Mouse (Mus musculus) layer of hippocampus, adult 8-10 months (tissue): ENCODE results near the gene Unk. TPM values are rescaled to one million over a fixed set of nuclear protein-coding genes. Genes with fewer than 3 reads are reported as not detected.
A peak's percentile ranks its signal among the peaks of the same experiment; 100 is the strongest.

Experiments
- DNase-seq, 2 experiments: peaks; one replicate each; pipeline ENCODE4 v3.0.0; 2022; ENCODE audit warnings: low spot score in 2 of 2
- total RNA-seq, 4 experiments: library from RNA; stranded (reverse); gene quantifications; 2 replicates each; pipeline ENCODE4 v1.2.4; 2022

Unk gene
- total RNA-seq, 4 experiments from 2014 or later, result 26.3 to 31.6 (median 28.2) TPM

GRCm38 (mm10) chr11:116061641-116062415, 31.7 kb downstream of the Unk start:
- peak in 1 of 2 experiments; percentile 48 for DNase-seq

GRCm38 (mm10) chr11:116062521-116062920, 32.4 kb downstream of the Unk start:
- DNase-seq, result no peak

GRCm38 (mm10) chr11:116063562-116063961, 33.4 kb downstream of the Unk start:
- DNase-seq, result peak in 1 of 2 experiments; percentile 52

- no peak for DNase-seq
Observed at GRCm38 (mm10) chr11:116064187-116064867, 34.2 kb downstream of the Unk start.

GRCm38 (mm10) chr11:116065345-116065744, 35.2 kb downstream of the Unk start:
- no peak for DNase-seq

GRCm38 (mm10) chr11:116071510-116071909, 41.4 kb downstream of the Unk start:
- DNase-seq, result no peak

- no peak for DNase-seq
Observed at GRCm38 (mm10) chr11:116072608-116073007, 42.5 kb downstream of the Unk start.

GRCm38 (mm10) chr11:116074436-116074991, 44.4 kb downstream of the Unk start:
- no peak for DNase-seq

- no peak for DNase-seq
Observed at GRCm38 (mm10) chr11:116075539-116076265, 45.6 kb downstream of the Unk start.

GRCm38 (mm10) chr11:116076266-116076540, 46.1 kb downstream of the Unk start:
- no peak for DNase-seq

GRCm38 (mm10) chr11:116076836-116077235, 46.7 kb downstream of the Unk start:
- no peak for DNase-seq

GRCm38 (mm10) chr11:116077446-116078204, 47.5 kb downstream of the Unk start, which contains the start of gene Unc13d:
Gene Unc13d (minus strand): TSS chr11:116077961.
- no peak for DNase-seq

- DNase-seq, result no peak
Observed at GRCm38 (mm10) chr11:116078221-116078620, 48.1 kb downstream of the Unk start.

GRCm38 (mm10) chr11:116078676-116079320, 48.7 kb downstream of the Unk start:
- DNase-seq, result no peak

GRCm38 (mm10) chr11:116079511-116079910, 49.4 kb downstream of the Unk start:
- DNase-seq, result peak; percentile 87 to 89

- DNase-seq, result no peak
Observed at GRCm38 (mm10) chr11:116081081-116081480, 51.0 kb downstream of the Unk start.

- no peak for DNase-seq
Observed at GRCm38 (mm10) chr11:116083096-116083672, 53.1 kb downstream of the Unk start.

- DNase-seq, result no peak
Observed at GRCm38 (mm10) chr11:116084166-116084565, 54.0 kb downstream of the Unk start.

- DNase-seq, result peak; percentile 99 to 100
Observed at GRCm38 (mm10) chr11:116086258-116087193, 56.4 kb downstream of the Unk start, which contains the start of gene Wbp2. Gene Wbp2 (minus strand): TSS chr11:116086995.
